Mouse (Mus musculus) lung, postnatal 0 days (tissue): ENCODE results near the gene Nlrc5. TPM values are rescaled to one million over a fixed set of nuclear protein-coding genes. Genes with fewer than 3 reads are reported as not detected.

Experiments used
- ATAC-seq: fragments of 200-750 bp; cut with Nextera tagmentation; 2 replicates; pipeline ENCODE4 v1.8.0; 2017; ENCODE audit warnings: moderate library complexity
- DNase-seq: peaks from one replicate; pipeline ENCODE4 v3.0.0-alpha.2; 2016; ENCODE audit warnings: low spot score
- H3K27ac ChIP-seq: fragments of 300-500 bp; sonication (generic); 2 replicates; pipeline ENCODE4 v1.5.1; 2014; ENCODE audit warnings: antibody characterized with exemption, mild to moderate bottlenecking, low read length, mixed read lengths
- H3K27me3 ChIP-seq: fragments of 300-500 bp; sonication (generic); replicated peaks from 2 replicates; pipeline ENCODE4 v1.6.1; 2014; ENCODE audit warnings: low read length, mixed read lengths; ENCODE audit not compliant: insufficient read depth
- H3K36me3 ChIP-seq: fragments of 300-500 bp; sonication (generic); 2 replicates; pipeline ENCODE4 v1.6.1; 2014; ENCODE audit warnings: low read length, mixed read lengths; ENCODE audit not compliant: insufficient read depth
- H3K4me1 ChIP-seq: fragments of 300-500 bp; sonication (generic); 2 replicates; pipeline ENCODE4 v1.6.1; 2014; ENCODE audit warnings: antibody characterized with exemption, low read depth, low read length, mixed read lengths; ENCODE audit not compliant: insufficient read depth
- H3K4me2 ChIP-seq: fragments of 300-500 bp; sonication (generic); replicated peaks from 2 replicates; pipeline ENCODE4 v1.6.1; 2014; ENCODE audit warnings: low read depth, mild to moderate bottlenecking, low read length, moderate library complexity, mixed read lengths
- H3K4me3 ChIP-seq: fragments of 300-500 bp; sonication (generic); 2 replicates; pipeline ENCODE4 v1.5.1; 2014; ENCODE audit warnings: low read depth, low read length
- H3K9ac ChIP-seq: fragments of 300-500 bp; sonication (generic); replicated peaks from 2 replicates; pipeline ENCODE4 v1.6.1; 2014; ENCODE audit warnings: low read depth, mild to moderate bottlenecking
- H3K9me3 ChIP-seq: fragments of 300-500 bp; sonication (generic); 2 replicates; pipeline ENCODE4 v1.6.1; 2016; ENCODE audit warnings: low read length, mixed read lengths
- CTCF ChIP-seq: IDR thresholded peaks from 2 replicates; pipeline ENCODE4 v1.5.1; 2016; ENCODE audit warnings: antibody characterized with exemption, mild to moderate bottlenecking
- EP300 ChIP-seq: IDR thresholded peaks from 2 replicates; pipeline ENCODE4 v1.6.1; 2016; ENCODE audit warnings: antibody characterized with exemption, mild to moderate bottlenecking, control low read depth
- WGBS: fragments of 180-500 bp; shearing (Covaris S2); extraction: QIAGEN DNeasy Blood & Tissue Kit; methylation state at CpG from one replicate; pipeline ENCODE4 v1.1.7; 2014; 5-methylcytosine and 5-hydroxymethylcytosine counted together
- polyA plus RNA-seq: library from polyadenylated mRNA; unstranded; fragments of >200 nt; fragmentation: Nextera tagmentation; extraction: Ambion mirVana; gene quantifications from 2 replicates; pipeline ENCODE4 v1.2.1, GENCODE M21; 2015

Gene Nlrc5
- polyA plus RNA-seq, 1 experiment from 2014 or later: 0.42 TPM

DNA sequence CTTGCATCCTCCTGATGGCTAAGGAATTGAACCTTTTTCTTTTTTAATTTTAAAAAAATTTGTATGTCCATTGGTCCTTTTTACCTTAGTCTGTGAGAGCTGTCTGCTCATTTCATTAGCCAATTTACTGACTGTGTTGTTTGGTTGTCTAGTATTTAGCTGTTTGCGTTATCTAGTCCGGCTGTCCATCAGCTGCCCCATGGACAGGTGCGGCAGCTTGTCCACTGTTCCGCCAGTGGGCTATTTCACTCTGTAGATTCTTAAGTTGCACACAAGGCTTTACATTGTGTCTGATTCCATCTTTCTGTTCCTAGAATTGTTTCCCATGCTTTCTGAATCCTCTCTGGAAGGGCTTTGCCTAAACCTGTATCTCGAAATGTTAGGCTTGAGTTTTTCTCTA is 4.5 kb downstream of the Nlrc5 start:
- WGBS: 89% methylated on average over 5 of the region's 5 CpGs
- H3K9ac ChIP-seq: no peak overlapping the region
- ATAC-seq: no peak
- no peak overlapping the region for H3K27ac ChIP-seq
- H3K4me3 ChIP-seq: no peak overlapping the region
- H3K9me3 ChIP-seq: no peaks in the 10 kb centered on the region
- no peak overlapping the region for H3K4me2 ChIP-seq
- no peak for DNase-seq
- TF ChIP-seq EP300: no peak
- no peak for TF ChIP-seq CTCF
- peaks cover 3% of the 10 kb centered on the region; the same call in 1 of the 2 replicates for H3K4me1 ChIP-seq
- no peaks in the 10 kb centered on the region for H3K27me3 ChIP-seq
- H3K36me3 ChIP-seq: no peaks in the 10 kb centered on the region

DNA sequence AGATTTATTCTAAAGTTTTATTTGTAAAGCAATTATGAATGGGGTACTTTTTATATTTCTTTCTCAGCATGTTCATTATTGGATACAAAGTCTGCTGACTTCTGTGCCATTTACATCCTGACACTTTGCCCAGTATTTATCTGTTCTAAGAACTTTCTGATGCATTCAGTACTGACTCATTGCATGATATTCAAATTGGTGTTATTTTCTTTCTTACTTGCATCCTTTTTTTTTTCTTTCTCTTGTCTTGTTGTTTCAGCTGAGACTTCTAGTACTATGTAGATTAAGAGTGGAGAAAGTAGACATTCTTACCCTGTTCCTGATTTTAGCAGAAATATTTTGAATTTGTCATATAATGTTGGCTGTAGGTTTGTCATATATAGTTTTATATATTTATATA is 5.5 kb downstream of the Nlrc5 start:
- Histone ChIP-seq H3K27ac (no peak overlapping the region), H3K4me2 (no peak overlapping the region), H3K9ac (no peak overlapping the region), H3K9me3 (no peaks in the 10 kb centered on the region), H3K4me1 (no peaks in the 10 kb centered on the region), H3K27me3 (no peaks in the 10 kb centered on the region), H3K36me3 (no peaks in the 10 kb centered on the region), H3K4me3 (no peak overlapping the region)
- DNase-seq: no peak
- no peak for TF ChIP-seq EP300
- TF ChIP-seq CTCF: no peak
- no peak for ATAC-seq

DNA sequence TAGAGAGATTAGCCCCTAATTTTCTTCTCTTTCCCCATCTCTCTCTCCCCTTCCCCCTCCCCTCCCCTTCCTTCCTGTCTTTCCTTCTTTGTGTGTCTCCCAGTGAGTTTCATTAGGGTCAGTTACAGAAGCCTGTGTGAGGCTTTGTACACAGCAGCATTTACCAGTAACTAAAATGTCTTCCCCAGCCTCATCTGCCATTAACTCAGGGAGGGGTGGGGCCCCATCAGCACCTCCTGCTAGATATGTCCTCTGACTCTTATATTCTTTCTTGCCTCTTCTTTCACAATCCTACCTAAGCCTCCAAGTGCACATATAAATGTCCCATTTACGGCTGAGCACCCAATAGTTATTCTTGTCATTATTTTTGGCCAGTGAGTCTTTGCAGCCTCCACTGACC is 6.2 kb downstream of the Nlrc5 start:
- H3K9me3 ChIP-seq: no peaks in the 10 kb centered on the region
- no peak overlapping the region for H3K27ac ChIP-seq
- ATAC-seq (no peak), DNase-seq (no peak)
- H3K36me3 ChIP-seq: no peaks in the 10 kb centered on the region
- H3K4me1 ChIP-seq: no peaks in the 10 kb centered on the region
- no peak overlapping the region for H3K4me3 ChIP-seq
- no peak overlapping the region for H3K9ac ChIP-seq
- TF ChIP-seq EP300 (no peak), CTCF (no peak)
- no peak overlapping the region for H3K4me2 ChIP-seq
- 87% methylated on average over 1 of the region's 1 CpGs for WGBS
- H3K27me3 ChIP-seq: no peaks in the 10 kb centered on the region

DNA sequence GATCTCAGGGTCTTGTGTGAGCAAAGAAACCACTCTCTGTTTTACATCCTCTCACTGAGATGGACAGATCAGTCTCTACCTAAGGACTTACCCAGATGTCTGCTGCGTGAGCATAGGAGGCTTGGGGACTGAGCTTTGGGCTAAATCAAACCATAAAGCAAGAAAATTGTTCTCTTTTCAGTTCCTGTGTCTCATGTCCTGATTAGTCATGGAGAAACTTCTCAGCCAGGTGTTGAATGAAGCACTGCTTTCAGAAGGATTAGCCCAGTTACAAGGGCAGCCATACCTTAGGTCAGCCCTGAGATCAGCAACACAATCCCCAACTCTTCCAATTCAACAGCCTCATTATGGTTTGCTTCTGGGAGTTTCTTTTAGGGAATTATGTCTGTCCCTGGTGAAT is 7.5 kb downstream of the Nlrc5 start:
- no peak for DNase-seq
- Histone ChIP-seq H3K36me3 (no peaks in the 10 kb centered on the region), H3K9me3 (no peaks in the 10 kb centered on the region), H3K4me1 (no peaks in the 10 kb centered on the region), H3K4me3 (no peak overlapping the region), H3K4me2 (no peak overlapping the region), H3K9ac (no peak overlapping the region), H3K27me3 (no peaks in the 10 kb centered on the region), H3K27ac (no peak overlapping the region)
- 88% methylated on average over 1 of the region's 1 CpGs for WGBS
- no peak for TF ChIP-seq EP300
- TF ChIP-seq CTCF: no peak
- ATAC-seq: no peak

DNA sequence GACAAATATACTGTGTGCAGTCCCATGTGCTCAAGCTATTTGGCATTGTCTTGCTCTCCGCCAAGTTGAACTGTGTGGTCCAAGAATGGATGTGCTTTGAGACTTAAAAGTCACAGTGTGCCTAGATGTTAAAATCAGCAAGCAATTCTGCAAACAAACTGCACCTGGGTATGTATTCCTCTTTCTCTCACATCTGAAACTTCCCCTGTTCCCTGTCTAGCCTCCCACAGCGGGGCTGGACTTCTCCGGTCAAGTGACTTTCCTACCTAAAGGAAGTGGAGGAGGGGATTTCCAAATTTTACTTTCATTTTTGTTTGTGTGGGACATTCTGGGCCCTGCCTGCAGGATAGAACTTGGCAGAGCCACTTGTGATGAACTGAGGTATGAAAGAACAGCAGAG is 9.0 kb downstream of the Nlrc5 start:
- WGBS: 66% methylated on average over 3 of the region's 3 CpGs
- no peak overlapping the region for H3K27ac ChIP-seq
- no peaks in the 10 kb centered on the region for H3K9me3 ChIP-seq
- H3K36me3 ChIP-seq: no peaks in the 10 kb centered on the region
- no peak overlapping the region for H3K9ac ChIP-seq
- no peaks in the 10 kb centered on the region for H3K27me3 ChIP-seq
- no peak for TF ChIP-seq EP300
- TF ChIP-seq CTCF: no peak
- DNase-seq (no peak), ATAC-seq (no peak)
- no peaks in the 10 kb centered on the region for H3K4me1 ChIP-seq
- no peak overlapping the region for H3K4me3 ChIP-seq
- no peak overlapping the region for H3K4me2 ChIP-seq

DNA sequence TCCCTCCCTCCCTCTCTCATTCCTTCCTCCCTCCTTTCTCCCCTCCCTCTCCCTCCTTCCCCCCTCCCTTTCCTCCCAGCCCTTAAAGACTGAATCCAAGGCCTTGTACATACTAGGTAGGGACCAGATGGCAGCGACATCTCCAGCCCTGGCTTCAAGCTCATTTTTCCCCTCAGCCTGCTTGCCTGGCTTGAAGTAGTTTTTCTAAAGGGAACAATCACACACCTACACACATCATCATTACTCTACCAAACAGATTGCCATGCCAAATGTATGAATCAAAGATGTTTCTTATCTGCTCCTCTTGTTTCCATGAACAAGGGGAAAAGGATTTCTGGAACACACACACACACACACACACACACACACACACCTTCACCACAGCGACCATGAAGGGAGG is 10.3 kb downstream of the Nlrc5 start:
- Histone ChIP-seq H3K27me3 (no peaks in the 10 kb centered on the region), H3K4me3 (no peak overlapping the region), H3K36me3 (no peaks in the 10 kb centered on the region), H3K9ac (no peak overlapping the region), H3K4me1 (no peaks in the 10 kb centered on the region), H3K9me3 (no peaks in the 10 kb centered on the region), H3K27ac (no peak overlapping the region), H3K4me2 (no peak overlapping the region)
- TF ChIP-seq EP300 (no peak), CTCF (no peak)
- ATAC-seq (no peak), DNase-seq (no peak)
- 59% methylated on average over 2 of the region's 2 CpGs for WGBS

DNA sequence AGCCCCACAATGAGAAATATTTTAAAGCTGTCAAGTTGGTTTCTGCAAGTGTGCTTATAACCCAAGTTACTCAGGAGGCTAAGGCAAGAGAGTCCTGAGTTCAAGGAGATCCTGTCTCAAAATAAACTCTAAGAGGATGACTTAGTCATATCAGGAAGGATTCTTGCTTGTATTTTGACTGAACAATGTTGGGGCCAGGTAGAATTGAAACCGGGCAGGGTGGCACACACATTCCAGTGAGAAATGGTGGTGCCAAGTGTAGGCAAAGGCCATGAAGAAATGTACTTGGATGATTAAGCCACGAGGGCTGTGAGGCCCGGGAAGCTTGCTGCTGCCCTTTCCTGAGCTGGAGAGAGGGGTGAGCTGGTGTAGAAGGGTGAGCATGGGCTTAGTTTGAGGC is 13.0 kb downstream of the Nlrc5 start:
- H3K9ac ChIP-seq: no peak overlapping the region
- no peak overlapping the region for H3K4me2 ChIP-seq
- H3K9me3 ChIP-seq: no peaks in the 10 kb centered on the region
- DNase-seq (no peak), ATAC-seq (no peak)
- H3K27me3 ChIP-seq: no peaks in the 10 kb centered on the region
- TF ChIP-seq EP300 (no peak), CTCF (no peak)
- H3K36me3 ChIP-seq: no peaks in the 10 kb centered on the region
- H3K4me1 ChIP-seq: no peaks in the 10 kb centered on the region
- H3K4me3 ChIP-seq: no peak overlapping the region
- no peak overlapping the region for H3K27ac ChIP-seq
- WGBS: 69% methylated on average over 3 of the region's 3 CpGs
